Mouse (Mus musculus) midbrain, embryonic 12.5 days (tissue): ENCODE data around the gene Mesp2. TPM values are rescaled to one million over a fixed set of nuclear protein-coding genes. Genes with fewer than 3 reads are reported as not detected.
A peak's percentile ranks its signal among the peaks of the same experiment; 100 is the strongest.

ENCODE experiments used
- ATAC-seq: fragments of 200-750 bp; cut with Nextera tagmentation; 2 replicates; pipeline ENCODE4 v1.8.0; 2017; ENCODE audit warnings: low read depth, moderate TSS enrichment, moderate library complexity; ENCODE audit not compliant: low FRiP score
- H3K27ac ChIP-seq: fragments of 300-500 bp; sonication (generic); replicated peaks from 2 replicates; pipeline ENCODE4 v1.5.1; 2016; ENCODE audit warnings: mild to moderate bottlenecking
- H3K27me3 ChIP-seq: fragments of 300-500 bp; sonication (generic); 2 replicates; pipeline ENCODE4 v1.6.1; 2016; ENCODE audit warnings: mild to moderate bottlenecking
- H3K36me3 ChIP-seq: fragments of 300-500 bp; sonication (generic); 2 replicates; pipeline ENCODE4 v1.6.1; 2016
- H3K4me1 ChIP-seq: fragments of 300-500 bp; sonication (generic); 2 replicates; pipeline ENCODE4 v1.6.1; 2016
- H3K4me2 ChIP-seq: fragments of 300-500 bp; sonication (generic); replicated peaks from 2 replicates; pipeline ENCODE4 v1.6.1; 2016; ENCODE audit warnings: mild to moderate bottlenecking, moderate library complexity
- H3K4me3 ChIP-seq: fragments of 300-500 bp; sonication (generic); 2 replicates; pipeline ENCODE4 v1.5.1; 2016; ENCODE audit warnings: mild to moderate bottlenecking
- H3K9ac ChIP-seq: fragments of 300-500 bp; sonication (generic); replicated peaks from 2 replicates; pipeline ENCODE4 v1.6.1; 2016; ENCODE audit warnings: mild to moderate bottlenecking, moderate library complexity
- H3K9me3 ChIP-seq: fragments of 300-500 bp; sonication (generic); 2 replicates; pipeline ENCODE4 v1.6.1; 2016; ENCODE audit warnings: mild to moderate bottlenecking
- WGBS: fragments of 180-500 bp; shearing (Covaris S2); methylation state at CpG from one replicate; pipeline ENCODE4 v1.1.7; 2016; 5-methylcytosine and 5-hydroxymethylcytosine counted together
- polyA plus RNA-seq: library from polyadenylated mRNA; unstranded; fragments of >200 nt; fragmentation: Nextera tagmentation; extraction: Ambion mirVana; gene quantifications from 2 replicates; pipeline ENCODE4 v1.2.1, GENCODE M21; 2016

The Mesp2 gene
- 0.20 and 0.46 TPM in 2 replicates for polyA plus RNA-seq

DNA sequence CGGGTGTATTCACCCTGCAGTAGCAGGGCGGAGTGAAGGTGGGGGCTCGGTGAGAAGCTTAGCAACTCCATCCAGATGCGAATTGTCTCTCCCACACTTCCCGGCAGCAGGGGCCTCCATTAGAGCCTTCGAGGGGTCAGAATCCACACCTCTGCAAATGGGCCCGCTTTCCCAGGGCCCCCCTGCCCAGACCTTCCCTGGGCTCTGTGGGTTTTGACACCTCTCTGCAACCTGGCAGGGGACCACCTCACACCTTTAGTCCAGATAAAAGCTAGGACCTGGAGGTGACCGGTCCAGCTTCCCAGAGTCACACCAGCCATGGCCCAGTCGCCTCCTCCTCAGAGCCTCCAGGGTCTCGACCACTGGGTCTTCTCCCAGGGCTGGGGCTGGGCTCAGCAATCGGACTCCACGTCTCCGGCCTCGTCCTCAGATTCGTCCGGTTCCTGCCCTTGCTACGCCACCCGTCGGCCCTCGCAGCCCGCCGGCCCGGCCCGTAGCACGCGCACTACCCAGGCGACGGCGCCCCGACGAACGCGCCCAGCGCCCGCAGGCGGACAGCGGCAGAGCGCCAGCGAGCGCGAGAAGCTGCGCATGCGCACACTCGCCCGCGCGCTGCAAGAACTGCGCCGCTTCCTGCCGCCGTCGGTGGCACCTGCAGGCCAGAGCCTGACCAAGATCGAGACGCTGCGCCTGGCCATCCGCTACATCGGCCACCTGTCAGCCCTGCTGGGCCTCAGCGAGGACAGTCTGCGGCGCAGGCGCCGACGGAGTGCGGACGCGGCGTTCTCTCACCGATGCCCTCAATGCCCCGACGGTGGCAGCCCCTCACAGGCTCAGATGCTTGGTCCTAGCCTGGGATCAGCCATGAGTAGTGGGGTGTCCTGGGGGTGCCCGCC is at the start of gene Mesp2:
TSS of gene Mesp2 (plus strand) at position 117 of the 896 bp plus-strand sequence.
- Histone ChIP-seq H3K9me3 (no peaks in the 10 kb centered on the region), H3K27ac (no peak within 1 kb of the TSS), H3K36me3 (no peaks in the 10 kb centered on the region), H3K9ac (peak within 1 kb of the TSS; percentile 52), H3K4me2 (peak within 1 kb of the TSS; percentile 56), H3K27me3 (peaks cover 37% of the 10 kb centered on the region), H3K4me3 (peak within 1 kb of the TSS; percentile 38), H3K4me1 (no peaks in the 10 kb centered on the region)
- 20% methylated on average over 64 of the region's 71 CpGs for WGBS
- ATAC-seq, result peak; percentile 80

DNA sequence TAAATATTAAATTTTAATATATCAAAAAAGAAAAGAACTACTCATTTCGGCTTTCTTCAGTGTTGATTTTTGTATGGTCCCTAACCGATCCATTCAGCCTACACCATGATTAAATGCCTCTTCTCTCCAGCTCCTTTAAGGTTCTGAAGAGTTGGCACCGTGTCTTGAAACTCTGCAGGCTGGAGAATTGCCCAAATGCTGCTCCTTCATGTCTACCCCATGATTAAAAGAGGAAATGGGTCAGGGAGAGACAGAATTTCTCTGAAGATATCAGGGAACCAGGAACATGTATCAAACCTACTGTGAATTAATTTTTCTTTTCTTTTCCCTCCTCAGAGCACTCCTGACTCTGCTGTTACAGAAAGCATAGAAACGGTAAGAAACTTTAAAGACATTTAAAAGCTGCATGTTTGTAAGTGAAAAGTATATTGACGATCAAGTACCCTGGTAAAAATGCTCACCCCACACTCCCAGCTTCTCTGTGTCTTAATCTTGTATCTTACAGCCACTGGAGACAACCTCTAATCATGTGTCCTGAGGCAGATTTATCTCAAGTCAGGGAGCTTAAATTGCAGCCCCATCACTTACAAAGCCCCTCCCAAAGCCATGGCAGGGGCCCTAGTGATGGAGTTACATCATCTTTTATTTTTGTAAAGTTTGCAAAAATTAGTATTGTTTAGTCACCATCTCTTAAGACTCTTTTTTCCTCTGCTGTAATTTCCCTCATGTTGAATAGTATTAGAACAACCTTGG is 49.2 kb upstream of the Mesp2 start:
- Histone ChIP-seq H3K4me1 (no peaks in the 10 kb centered on the region), H3K9ac (no peak overlapping the region), H3K4me2 (no peak overlapping the region), H3K4me3 (no peak overlapping the region), H3K27me3 (no peaks in the 10 kb centered on the region), H3K27ac (no peak overlapping the region), H3K36me3 (no peaks in the 10 kb centered on the region), H3K9me3 (no peaks in the 10 kb centered on the region)
- no peak for ATAC-seq
- 86% methylated on average over 5 of the region's 5 CpGs for WGBS

- no peak overlapping the region for H3K4me2 ChIP-seq
- H3K9me3 ChIP-seq, result no peaks in the 10 kb centered on the region
- H3K4me1 ChIP-seq, result no peaks in the 10 kb centered on the region
- H3K36me3 ChIP-seq, result no peaks in the 10 kb centered on the region
- ATAC-seq, result no peak
- no peak overlapping the region for H3K9ac ChIP-seq
- no peak overlapping the region for H3K27ac ChIP-seq
- H3K27me3 ChIP-seq, result no peaks in the 10 kb centered on the region
- no peak overlapping the region for H3K4me3 ChIP-seq
- WGBS, result 82% methylated on average over 8 of the region's 8 CpGs
These were observed 48.4 kb upstream of the Mesp2 start for GRCm38 (mm10) chr7:79762106-79762505.

DNA sequence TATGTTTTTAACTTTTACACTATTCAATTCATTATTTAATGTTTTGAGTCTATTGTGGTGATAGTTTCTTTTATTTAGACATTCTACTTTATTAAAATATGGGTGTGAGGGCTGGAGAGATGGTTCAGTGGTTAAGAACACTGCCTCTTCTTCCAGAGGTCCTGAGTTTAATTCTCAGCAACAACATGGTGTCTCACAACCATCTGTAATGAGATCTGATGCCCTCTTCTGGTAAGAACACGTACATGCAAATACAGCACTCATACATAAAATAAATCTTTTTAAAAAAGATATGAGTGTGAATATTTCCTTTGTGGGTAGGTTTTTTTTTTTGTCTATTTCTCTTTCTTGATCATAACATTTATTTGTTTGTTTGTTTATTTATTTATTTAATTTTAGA is 44.5 kb upstream of the Mesp2 start:
- Histone ChIP-seq H3K27me3 (no peaks in the 10 kb centered on the region), H3K4me2 (no peak overlapping the region), H3K9ac (no peak overlapping the region), H3K27ac (no peak overlapping the region), H3K9me3 (no peaks in the 10 kb centered on the region), H3K4me3 (no peak overlapping the region), H3K4me1 (no peaks in the 10 kb centered on the region), H3K36me3 (no peaks in the 10 kb centered on the region)
- no peak for ATAC-seq
- 31% methylated on average over 1 of the region's 1 CpGs for WGBS

DNA sequence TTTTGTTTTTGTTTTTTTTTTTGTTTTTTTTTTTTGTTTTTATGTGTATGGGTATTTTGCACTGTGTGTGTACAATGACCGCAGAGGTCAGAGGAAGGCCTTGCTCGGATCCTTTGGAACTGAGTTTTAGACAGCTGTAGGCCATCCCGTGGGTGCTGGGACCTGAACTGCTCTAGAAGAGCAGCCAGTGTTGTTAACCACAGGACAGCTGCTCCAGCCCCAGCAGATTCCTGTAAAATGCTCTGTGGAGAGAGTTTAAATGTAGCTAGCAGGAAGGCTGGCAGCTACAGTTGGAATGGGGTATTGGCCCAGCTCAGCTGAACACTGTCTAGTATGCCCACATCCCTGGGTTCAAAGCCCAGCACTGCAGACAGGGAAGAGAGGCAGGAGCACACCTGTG is 40.9 kb upstream of the Mesp2 start:
- Histone ChIP-seq H3K36me3 (no peaks in the 10 kb centered on the region), H3K4me3 (no peak overlapping the region), H3K27me3 (no peaks in the 10 kb centered on the region), H3K27ac (no peak overlapping the region), H3K4me1 (no peaks in the 10 kb centered on the region), H3K9me3 (no peaks in the 10 kb centered on the region), H3K4me2 (no peak overlapping the region), H3K9ac (no peak overlapping the region)
- no peak for ATAC-seq
- 85% methylated on average over 3 of the region's 3 CpGs for WGBS

GRCm38 (mm10) chr7:79771561-79772512 is 38.7 kb upstream of the Mesp2 start:
- H3K4me1 ChIP-seq, result no peaks in the 10 kb centered on the region
- ATAC-seq, result no peak
- H3K9ac ChIP-seq, result no peak overlapping the region
- H3K27me3 ChIP-seq, result no peaks in the 10 kb centered on the region
- no peak overlapping the region for H3K4me2 ChIP-seq
- H3K4me3 ChIP-seq, result no peak overlapping the region
- WGBS, result 43% methylated on average over 15 of the region's 15 CpGs
- H3K9me3 ChIP-seq, result no peaks in the 10 kb centered on the region
- H3K36me3 ChIP-seq, result no peaks in the 10 kb centered on the region
- no peak overlapping the region for H3K27ac ChIP-seq

DNA sequence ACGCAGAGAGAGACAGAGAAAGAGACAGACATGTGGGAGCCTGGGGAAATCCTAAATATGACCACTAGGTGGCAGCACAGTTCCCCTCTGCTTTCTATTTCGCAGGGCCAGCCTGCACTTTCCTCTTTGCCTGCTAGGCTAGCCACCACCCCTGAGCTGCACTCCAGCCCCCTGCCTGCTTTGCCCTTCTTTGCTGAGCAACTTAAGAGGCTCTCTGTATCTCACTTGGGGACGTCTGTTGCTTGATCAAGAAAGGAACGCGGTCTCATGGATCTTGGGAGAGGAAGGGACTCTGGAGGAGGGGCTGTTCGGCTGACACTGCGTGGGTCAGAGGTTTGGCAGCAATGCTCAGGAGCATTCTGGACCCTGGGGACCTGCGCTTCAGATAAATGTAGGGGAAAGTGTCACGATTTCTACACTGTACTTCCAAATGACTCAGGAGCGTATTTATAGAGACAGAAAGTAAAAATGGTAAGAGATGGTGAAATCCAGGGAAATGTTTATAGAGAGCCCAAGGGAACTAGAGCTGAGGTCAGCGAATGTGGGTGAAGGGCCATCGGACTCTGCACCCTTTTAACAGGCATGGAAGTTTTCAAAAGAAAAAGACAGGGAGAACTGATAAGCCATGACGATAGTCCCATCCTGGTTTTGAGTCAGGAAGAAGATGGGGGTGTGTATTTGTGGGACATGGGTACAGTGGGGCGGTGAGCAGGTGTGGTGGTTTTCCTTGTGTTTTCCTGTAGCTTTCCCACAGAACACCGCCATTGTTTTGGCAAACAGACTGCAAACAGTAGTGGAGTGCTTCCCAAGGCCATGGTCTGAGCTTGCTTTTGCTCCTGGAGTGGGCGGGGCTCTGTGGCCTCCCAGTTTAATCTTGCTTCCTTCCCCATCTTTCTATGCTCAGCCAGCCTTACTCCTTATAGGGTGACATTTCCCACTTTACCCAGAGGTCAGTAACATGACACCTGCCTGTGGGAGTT is 29.6 kb upstream of the Mesp2 start:
- 31% methylated on average over 16 of the region's 16 CpGs for WGBS
- H3K27me3 ChIP-seq, result peaks cover 9% of the 10 kb centered on the region; the same call in 1 of the 2 replicates
- no peak overlapping the region for H3K9ac ChIP-seq
- H3K36me3 ChIP-seq, result no peaks in the 10 kb centered on the region
- H3K4me2 ChIP-seq, result peak overlapping the region; percentile 30
- H3K27ac ChIP-seq, result no peak overlapping the region
- ATAC-seq, result peak; percentile 19; the same call in 1 of the 2 replicates
- H3K9me3 ChIP-seq, result no peaks in the 10 kb centered on the region
- no peak overlapping the region for H3K4me3 ChIP-seq
- 0 out of 2 replicates have a peak, but pooled peaks cover 7% of the 10 kb centered on the region for H3K4me1 ChIP-seq

GRCm38 (mm10) chr7:79781826-79782515 is 28.6 kb upstream of the Mesp2 start:
- peaks cover 15% of the 10 kb centered on the region for H3K27me3 ChIP-seq
- H3K36me3 ChIP-seq, result no peaks in the 10 kb centered on the region
- no peaks in the 10 kb centered on the region for H3K9me3 ChIP-seq
- no peak overlapping the region for H3K9ac ChIP-seq
- no peak for ATAC-seq
- H3K4me2 ChIP-seq, result no peak overlapping the region
- H3K27ac ChIP-seq, result no peak overlapping the region
- WGBS, result 81% methylated on average over 11 of the region's 11 CpGs
- H3K4me3 ChIP-seq, result no peak overlapping the region
- H3K4me1 ChIP-seq, result 0 out of 2 replicates have a peak, but pooled peaks cover 8% of the 10 kb centered on the region

- H3K9me3 ChIP-seq, result no peaks in the 10 kb centered on the region
- ATAC-seq, result no peak
- no peaks in the 10 kb centered on the region for H3K36me3 ChIP-seq
- no peak overlapping the region for H3K27ac ChIP-seq
- H3K9ac ChIP-seq, result no peak overlapping the region
- H3K27me3 ChIP-seq, result peaks cover 16% of the 10 kb centered on the region
- H3K4me1 ChIP-seq, result 0 out of 2 replicates have a peak, but pooled peaks cover 8% of the 10 kb centered on the region
- 71% methylated on average over 2 of the region's 2 CpGs for WGBS
- H3K4me2 ChIP-seq, result no peak overlapping the region
- H3K4me3 ChIP-seq, result no peak overlapping the region
These were observed 28.0 kb upstream of the Mesp2 start for GRCm38 (mm10) chr7:79782516-79782855.

GRCm38 (mm10) chr7:79786295-79786694 is 24.2 kb upstream of the Mesp2 start:
- no peak for ATAC-seq
- Histone ChIP-seq H3K9ac (no peak overlapping the region), H3K9me3 (no peaks in the 10 kb centered on the region), H3K4me1 (peaks cover 3% of the 10 kb centered on the region; the same call in 1 of the 2 replicates), H3K4me3 (no peak overlapping the region), H3K27ac (no peak overlapping the region), H3K27me3 (peaks cover 37% of the 10 kb centered on the region), H3K36me3 (no peaks in the 10 kb centered on the region), H3K4me2 (no peak overlapping the region)
- WGBS, result 19% methylated on average over 6 of the region's 6 CpGs
